Mouse (Mus musculus) right cerebral cortex, postnatal 14 days (tissue): ENCODE data around the gene Olfr147.
"Not testable (repeated sequence)": the region's sequence is repeated elsewhere in the genome, so short reads cannot be mapped to it uniquely, and the experiment has no call there.

Source experiments
- DNase-seq: peaks from one replicate; pipeline ENCODE4 v3.0.0; 2022

Olfr147 gene

GRCm38 (mm10) chr9:38401398-38401797 lies at the start of gene Olfr147:
TSS of gene Olfr147 (plus strand) at chr9:38401698.
- no peak for DNase-seq

GRCm38 (mm10) chr9:38366596-38366995 lies 34.9 kb upstream of the Olfr147 start, which contains the start of gene Olfr250:
TSS of gene Olfr250 (plus strand) at chr9:38366896.
- no peak for DNase-seq

GRCm38 (mm10) chr9:38376786-38377185 lies 24.7 kb upstream of the Olfr147 start, which contains the start of gene Olfr251:
TSS of gene Olfr251 (plus strand) at chr9:38377086.
- no peak for DNase-seq

- DNase-seq = not testable (repeated sequence)
Observed at GRCm38 (mm10) chr9:38407502-38407901, 6.0 kb downstream of the Olfr147 start.

GRCm38 (mm10) chr9:38413502-38413901 lies 12.0 kb downstream of the Olfr147 start:
- DNase-seq = not testable (repeated sequence)

GRCm38 (mm10) chr9:38423801-38424200 lies 22.3 kb downstream of the Olfr147 start:
- no peak for DNase-seq

- no peak for DNase-seq
Observed at GRCm38 (mm10) chr9:38427026-38427425, 25.5 kb downstream of the Olfr147 start.

GRCm38 (mm10) chr9:38429155-38429554 lies 27.7 kb downstream of the Olfr147 start, which contains the start of gene Olfr901:
TSS of gene Olfr901 (plus strand) at chr9:38429455.
- no peak for DNase-seq

- DNase-seq = no peak
Observed at GRCm38 (mm10) chr9:38447352-38447751, 45.9 kb downstream of the Olfr147 start, which contains the start of gene Olfr902. TSS of gene Olfr902 (plus strand) at chr9:38447652.
